Mouse (Mus musculus) cerebellum, adult 2 months (tissue): ENCODE data around the gene Ankmy1.

Experiments
- CTCF ChIP-seq: fragments of 200-500 bp; IDR thresholded peaks from 2 replicates; pipeline ENCODE4 v1.5.1; 2011; ENCODE audit warnings: low read depth, mild to moderate bottlenecking, control low read depth, low read length, moderate library complexity, borderline replicate concordance; ENCODE audit not compliant: insufficient read depth
- POLR2A ChIP-seq: fragments of 200-500 bp; IDR thresholded peaks from 2 replicates; pipeline ENCODE4 v1.6.1; 2011; ENCODE audit warnings: low read length, control low read depth, borderline replicate concordance; ENCODE audit not compliant: insufficient read depth

DNA sequence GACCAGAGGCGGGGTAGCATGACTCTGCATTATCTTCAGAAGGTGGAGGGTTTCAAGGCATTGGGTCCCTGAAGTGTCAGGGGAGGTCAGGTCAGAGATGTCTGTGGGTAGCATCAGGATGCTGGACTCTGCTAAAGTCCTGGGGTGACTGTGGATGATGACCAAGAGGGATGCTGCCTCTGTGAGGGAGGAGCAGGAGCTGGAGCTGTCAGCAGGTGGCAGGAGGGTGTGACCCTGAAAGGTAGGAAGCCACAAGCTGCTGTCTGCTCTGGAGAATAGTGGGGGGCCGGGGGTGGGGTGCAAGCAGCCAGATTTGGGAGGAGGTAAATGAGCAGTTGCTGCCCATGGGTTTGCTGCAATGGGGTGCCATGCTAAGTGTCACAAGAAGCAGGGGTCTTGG lies 53.2 kb downstream of the Ankmy1 start:
- no peak for TF ChIP-seq POLR2A
- TF ChIP-seq CTCF: no peak
